Mouse (Mus musculus) CD4-positive, CD25-positive, alpha-beta regulatory T cell, adult 4 months (primary cell): ENCODE data around the gene Polr2b. TPM values are rescaled to one million over a fixed set of nuclear protein-coding genes. Genes with fewer than 3 reads are reported as not detected.

Source experiments
- ATAC-seq: one replicate; pipeline ENCODE4 v1.8.0; 2017
- polyA plus RNA-seq, 2 experiments: library from polyadenylated mRNA; unstranded; fragments of 100-300 nt; shearing (Covaris generic); gene quantifications; one replicate each; pipeline ENCODE4 v1.2.1; 2017

Gene Polr2b
- polyA plus RNA-seq, 2 experiments from 2014 or later = 53.9 to 67.1 TPM

- ATAC-seq = no peak
Measured at GRCm38 (mm10) chr5:77390272-77390671, 80.3 kb downstream of the Polr2b start.

GRCm38 (mm10) chr5:77393094-77393619 lies 83.2 kb downstream of the Polr2b start:
- ATAC-seq = no peak

- ATAC-seq = no peak
Measured at GRCm38 (mm10) chr5:77393990-77394618, 84.2 kb downstream of the Polr2b start.

GRCm38 (mm10) chr5:77398285-77399057 lies 88.5 kb downstream of the Polr2b start:
- ATAC-seq = no peak

Other genes with a start within 250 kb of the Polr2b start
- gene Hopx, start 195.0 kb upstream of the Polr2b start, polyA plus RNA-seq = 10 to 100 TPM; 16.4 to 20.4 TPM
- not detected for gene Spink2, start 98.7 kb upstream of the Polr2b start, polyA plus RNA-seq
- 10 to 100 TPM; 12.7 to 16.2 TPM for gene Rest, start 44.7 kb upstream of the Polr2b start, polyA plus RNA-seq
- 1 to 10 TPM; 2.2 to 5.7 TPM for gene Noa1, start 63 bp upstream of the Polr2b start, polyA plus RNA-seq
- gene Igfbp7, start 97.9 kb downstream of the Polr2b start, polyA plus RNA-seq = under 1 TPM in 1 of 2 experiments, not detected in 1; 0.31 TPM